Mouse (Mus musculus): Measurements from ENCODE around the gene Sirt2. TPM values are rescaled to one million over a fixed set of nuclear protein-coding genes. Genes with fewer than 3 reads are reported as not detected.

Sirt2 gene
- polyA plus RNA-seq, 1 experiment = 100.0 TPM

DNA sequence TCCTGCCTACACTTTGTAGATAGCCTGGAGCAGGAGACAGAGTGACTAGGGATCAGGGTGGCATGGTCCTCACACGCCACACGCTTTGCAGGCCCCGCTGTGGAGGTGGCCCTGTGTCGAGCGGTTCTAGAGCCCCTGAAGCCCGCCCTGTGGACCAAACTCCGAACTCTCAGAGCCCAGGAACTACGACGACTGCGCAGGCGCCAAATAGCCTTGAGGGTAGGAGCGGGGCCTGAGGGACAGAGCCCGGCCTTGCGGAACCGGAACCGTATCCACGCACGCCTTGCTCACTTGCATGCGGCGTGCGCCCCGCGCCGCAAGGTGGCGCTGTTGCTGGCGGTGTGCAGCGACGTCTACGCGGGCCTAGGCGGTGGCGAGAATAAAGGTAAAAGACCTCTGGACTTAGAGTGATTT is 30.0 kb downstream of the Sirt2 start:
- Histone ChIP-seq H3K36me3 (ENCODE audit: control insufficient read depth, insufficient read depth) (no peaks in the 10 kb centered on the region), H3K4me2 (ENCODE audit: low read depth) (no peak overlapping the region), H3K4me3 (no peak overlapping the region), H3K79me2 (ENCODE audit: control insufficient read depth, insufficient read depth) (no peaks in the 10 kb centered on the region), H3ac (ENCODE audit: control insufficient read depth, insufficient read length) (no peak overlapping the region), H3K27me3 (ENCODE audit: control insufficient read depth, insufficient read depth, insufficient read length) (no peaks in the 10 kb centered on the region)
- TF ChIP-seq MAX (IDR thresholded peaks at IDR 0.05; ENCODE audit: low read depth) (no peak), USF1 (IDR thresholded peaks at IDR 0.05; ENCODE audit: low read depth) (no peak), POLR2A (IDR thresholded peaks at IDR 0.05; ENCODE audit: insufficient read length, low read depth) (peak; percentile 17), REST (IDR thresholded peaks at IDR 0.05; ENCODE audit: insufficient read depth, insufficient read length) (no peak), MYOG (IDR thresholded peaks at IDR 0.05; ENCODE audit: control insufficient read depth in 1 of 3, insufficient read depth in 1 of 3, insufficient read length in 2 of 3, low read depth in 2 of 3) (no peak), MYOD1 (IDR thresholded peaks at IDR 0.05; ENCODE audit: control insufficient read depth in 1 of 3, insufficient read length in 2 of 3, low read depth in 2 of 3) (peak in 1 of 3 experiments; percentile 8), TCF3 (IDR thresholded peaks at IDR 0.05; ENCODE audit: insufficient read length, low read depth) (no peak), TCF12 (IDR thresholded peaks at IDR 0.05; ENCODE audit: insufficient read depth, poor library complexity, severe bottlenecking) (no peak), POLR2AphosphoS2 (IDR thresholded peaks at IDR 0.05; ENCODE audit: insufficient read length, low read depth) (no peak), SRF (IDR thresholded peaks at IDR 0.05; ENCODE audit: control insufficient read depth, insufficient read length, low read depth) (no peak), CEBPB (IDR thresholded peaks at IDR 0.05; ENCODE audit: insufficient read depth, poor library complexity, severe bottlenecking) (no peak), E2F4 (IDR thresholded peaks at IDR 0.05; ENCODE audit: insufficient read depth) (no peak)

DNA sequence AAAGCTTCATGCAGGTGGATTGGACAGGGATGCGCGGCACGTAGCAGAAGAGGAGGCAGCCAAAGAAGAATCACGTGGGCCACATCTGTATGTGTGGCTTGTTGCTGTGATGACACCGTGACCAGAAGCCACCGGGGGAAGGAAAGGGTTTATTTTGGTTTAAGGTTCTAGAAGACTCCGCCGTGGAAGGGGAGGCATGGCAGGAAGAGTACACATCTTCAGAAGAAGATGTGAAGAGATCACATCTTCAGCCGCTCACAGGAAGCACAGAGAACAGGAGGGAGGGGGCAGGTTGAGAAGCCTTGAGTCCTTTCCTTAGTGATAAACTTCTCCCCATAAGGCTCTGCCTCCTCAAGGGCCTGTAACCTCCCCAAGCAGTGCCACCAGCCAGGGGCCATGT is 33.5 kb downstream of the Sirt2 start:
- Histone ChIP-seq H3K36me3 (ENCODE audit: control insufficient read depth, insufficient read depth) (no peaks in the 10 kb centered on the region), H3K4me2 (ENCODE audit: low read depth) (no peak overlapping the region), H3ac (ENCODE audit: control insufficient read depth, insufficient read length) (no peak overlapping the region), H3K4me3 (no peak overlapping the region), H3K79me2 (ENCODE audit: control insufficient read depth, insufficient read depth) (no peaks in the 10 kb centered on the region), H3K27me3 (ENCODE audit: control insufficient read depth, insufficient read depth, insufficient read length) (no peaks in the 10 kb centered on the region)
- no peak for TF ChIP-seq TCF12 (IDR thresholded peaks at IDR 0.05; ENCODE audit: insufficient read depth, poor library complexity, severe bottlenecking)
- no peak for TF ChIP-seq MAX (IDR thresholded peaks at IDR 0.05; ENCODE audit: low read depth)
- TF ChIP-seq E2F4 (IDR thresholded peaks at IDR 0.05; ENCODE audit: insufficient read depth) = no peak
- no peak for TF ChIP-seq MYOG (IDR thresholded peaks at IDR 0.05; ENCODE audit: control insufficient read depth in 1 of 3, insufficient read depth in 1 of 3, insufficient read length in 2 of 3, low read depth in 2 of 3)
- no peak for TF ChIP-seq POLR2AphosphoS2 (IDR thresholded peaks at IDR 0.05; ENCODE audit: insufficient read length, low read depth)
- no peak for TF ChIP-seq MYOD1 (IDR thresholded peaks at IDR 0.05; ENCODE audit: control insufficient read depth in 1 of 3, insufficient read length in 2 of 3, low read depth in 2 of 3)
- TF ChIP-seq POLR2A (IDR thresholded peaks at IDR 0.05; ENCODE audit: insufficient read length, low read depth) = no peak
- TF ChIP-seq CEBPB (IDR thresholded peaks at IDR 0.05; ENCODE audit: insufficient read depth, poor library complexity, severe bottlenecking) = no peak
- no peak for TF ChIP-seq TCF3 (IDR thresholded peaks at IDR 0.05; ENCODE audit: insufficient read length, low read depth)
- TF ChIP-seq USF1 (IDR thresholded peaks at IDR 0.05; ENCODE audit: low read depth) = no peak
- no peak for TF ChIP-seq REST (IDR thresholded peaks at IDR 0.05; ENCODE audit: insufficient read depth, insufficient read length)
- no peak for TF ChIP-seq SRF (IDR thresholded peaks at IDR 0.05; ENCODE audit: control insufficient read depth, insufficient read length, low read depth)

DNA sequence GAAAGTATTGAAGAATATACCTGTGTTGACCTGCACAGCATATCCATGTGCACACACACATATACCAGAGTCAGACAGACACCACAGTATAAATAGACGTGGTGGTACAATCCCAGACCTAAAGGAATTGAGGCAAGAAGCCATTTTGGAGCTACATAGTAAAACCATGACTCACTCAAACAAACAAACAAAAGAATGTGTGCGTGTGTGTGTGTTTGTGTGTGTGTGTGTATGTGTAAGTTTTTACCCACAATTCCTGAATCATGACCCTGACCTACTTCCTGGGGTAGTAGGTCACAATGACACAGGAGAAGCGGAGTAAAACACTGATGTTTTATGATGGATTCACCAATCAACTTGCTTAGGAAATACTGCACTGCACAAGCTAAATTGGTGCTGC is 34.9 kb downstream of the Sirt2 start:
- H3K4me3 ChIP-seq = no peak overlapping the region
- no peak overlapping the region for H3ac ChIP-seq (ENCODE audit: control insufficient read depth, insufficient read length)
- TF ChIP-seq CEBPB (IDR thresholded peaks at IDR 0.05; ENCODE audit: insufficient read depth, poor library complexity, severe bottlenecking) (no peak), POLR2A (IDR thresholded peaks at IDR 0.05; ENCODE audit: insufficient read length, low read depth) (no peak), TCF3 (IDR thresholded peaks at IDR 0.05; ENCODE audit: insufficient read length, low read depth) (no peak)
- no peaks in the 10 kb centered on the region for H3K79me2 ChIP-seq (ENCODE audit: control insufficient read depth, insufficient read depth)
- H3K36me3 ChIP-seq (ENCODE audit: control insufficient read depth, insufficient read depth) = no peaks in the 10 kb centered on the region
- no peaks in the 10 kb centered on the region for H3K27me3 ChIP-seq (ENCODE audit: control insufficient read depth, insufficient read depth, insufficient read length)
- no peak overlapping the region for H3K4me2 ChIP-seq (ENCODE audit: low read depth)

DNA sequence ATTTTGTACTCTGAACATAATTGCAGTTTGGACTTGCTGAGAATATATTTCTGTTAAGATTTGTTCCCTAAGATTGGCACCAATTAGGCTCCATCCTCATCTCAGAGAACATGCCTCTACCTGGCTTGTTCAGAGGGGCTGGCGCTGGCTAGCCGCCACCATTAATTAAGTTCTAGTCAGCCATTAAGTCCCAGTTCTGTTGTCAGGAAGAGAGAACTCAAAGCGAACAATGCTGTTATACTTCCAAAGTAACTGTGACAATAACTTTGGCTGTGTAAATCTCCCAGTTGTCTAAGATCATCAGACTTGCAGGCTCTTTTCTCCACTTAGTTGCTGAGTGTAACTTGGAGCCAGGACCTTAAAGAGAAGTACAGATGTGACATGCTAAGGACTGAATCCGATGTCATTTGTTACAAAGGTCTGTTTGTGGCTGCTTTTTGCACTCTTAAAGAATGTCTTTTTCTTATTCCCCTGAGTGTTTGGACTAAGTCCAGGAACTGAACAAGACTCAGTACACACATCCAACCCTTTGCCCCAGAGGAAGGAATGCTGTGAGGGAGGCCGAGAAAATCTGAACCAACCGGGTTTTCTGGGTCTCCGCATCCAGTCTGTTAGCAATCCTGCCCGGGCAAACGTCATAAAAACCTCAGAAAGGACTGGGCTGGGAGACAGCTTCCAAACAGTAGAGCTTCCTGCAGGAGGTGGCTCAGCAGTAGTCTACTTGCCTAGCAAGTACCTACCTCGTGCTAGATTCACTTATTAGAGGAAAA is 35.6 kb downstream of the Sirt2 start:
- Histone ChIP-seq H3K79me2 (ENCODE audit: control insufficient read depth, insufficient read depth) (no peaks in the 10 kb centered on the region), H3ac (ENCODE audit: control insufficient read depth, insufficient read length) (no peak overlapping the region), H3K36me3 (ENCODE audit: control insufficient read depth, insufficient read depth) (no peaks in the 10 kb centered on the region), H3K4me3 (no peak overlapping the region), H3K4me2 (ENCODE audit: low read depth) (peak overlapping the region; percentile 13), H3K27me3 (ENCODE audit: control insufficient read depth, insufficient read depth, insufficient read length) (no peaks in the 10 kb centered on the region)
- no peak for TF ChIP-seq USF1 (IDR thresholded peaks at IDR 0.05; ENCODE audit: low read depth)

- Histone ChIP-seq H3K4me2 (ENCODE audit: low read depth) (no peak overlapping the region), H3K27me3 (ENCODE audit: control insufficient read depth, insufficient read depth, insufficient read length) (no peaks in the 10 kb centered on the region), H3K79me2 (ENCODE audit: control insufficient read depth, insufficient read depth) (no peaks in the 10 kb centered on the region), H3K36me3 (ENCODE audit: control insufficient read depth, insufficient read depth) (no peaks in the 10 kb centered on the region), H3ac (ENCODE audit: control insufficient read depth, insufficient read length) (no peak overlapping the region), H3K4me3 (no peak overlapping the region)
- no peak for TF ChIP-seq SRF (IDR thresholded peaks at IDR 0.05; ENCODE audit: control insufficient read depth, insufficient read length, low read depth)
- TF ChIP-seq MAX (IDR thresholded peaks at IDR 0.05; ENCODE audit: low read depth) = no peak
- TF ChIP-seq POLR2A (IDR thresholded peaks at IDR 0.05; ENCODE audit: insufficient read length, low read depth) = no peak
- TF ChIP-seq MYOG (IDR thresholded peaks at IDR 0.05; ENCODE audit: control insufficient read depth in 1 of 3, insufficient read depth in 1 of 3, insufficient read length in 2 of 3, low read depth in 2 of 3) = no peak
- no peak for TF ChIP-seq CEBPB (IDR thresholded peaks at IDR 0.05; ENCODE audit: insufficient read depth, poor library complexity, severe bottlenecking)
- no peak for TF ChIP-seq MYOD1 (IDR thresholded peaks at IDR 0.05; ENCODE audit: control insufficient read depth in 1 of 3, insufficient read length in 2 of 3, low read depth in 2 of 3)
- TF ChIP-seq POLR2AphosphoS2 (IDR thresholded peaks at IDR 0.05; ENCODE audit: insufficient read length, low read depth) = no peak
Observed at GRCm38 (mm10) chr7:28802846-28803588, 36.5 kb downstream of the Sirt2 start.

All from myocyte (in vitro differentiated cells).